In genomic region chr7:19668947-19669721, GRCm38 (mm10) we compare ENCODE assay signal across 8 mouse cellular contexts. TPM values are rescaled to one million over a fixed set of nuclear protein-coding genes. Genes with fewer than 3 reads are reported as not detected.
DNase-seq lines count a peak whose midpoint lies in the region; ATAC-seq lines count a peak whose summit lies in the region.

No protein-coding gene starts in this region.

- no peak overlapping the region for H3K4me2 ChIP-seq in hindbrain, embryonic 11.5 days (replicated peaks; ENCODE audit: low read depth, low read length)

- no peaks in the 10 kb centered on the region for H3K36me3 ChIP-seq in hindbrain, embryonic 11.5 days (ENCODE audit: control insufficient read depth, insufficient read depth, low read length)

- H3K9ac ChIP-seq in hindbrain, embryonic 11.5 days (ENCODE audit: low read depth, low read length) = no peak overlapping the region

- no peak overlapping the region for H3K27ac ChIP-seq in hindbrain, embryonic 11.5 days (ENCODE audit: low read depth, low read length)

- no peak overlapping the region for H3K4me3 ChIP-seq in hindbrain, embryonic 11.5 days (ENCODE audit: low read depth, low read length)

- peaks cover 3% of the 10 kb centered on the region; the same call in 1 of the 2 replicates for H3K4me1 ChIP-seq in hindbrain, embryonic 11.5 days (replicated peaks; ENCODE audit: control insufficient read depth, insufficient read depth, low read length)

- ATAC-seq in frontal cortex, adult (ENCODE audit: low TSS enrichment) = peak; percentile 87
- peak; percentile 58 for ATAC-seq in hindbrain, embryonic 11.5 days (ENCODE audit: low FRiP score)

- no peaks in the 10 kb centered on the region for H3K9me3 ChIP-seq in hindbrain, embryonic 11.5 days (ENCODE audit: control insufficient read depth, low read length)

- H3K27me3 ChIP-seq in hindbrain, embryonic 11.5 days (ENCODE audit: control insufficient read depth, insufficient read depth, low read length) = no peaks in the 10 kb centered on the region

- peak; percentile 92 for DNase-seq in MEL-GATA-1-ER (ENCODE audit: extremely low read depth, low read depth)
- DNase-seq in cerebellum, adult 8-10 months = peak; percentile 92
- peak; percentile 92 for DNase-seq in hindbrain, embryonic 11.5 days (ENCODE audit: low spot score)
- peak; percentile 94 to 95 for DNase-seq in layer of hippocampus, postnatal 10 days (ENCODE audit: low spot score in 2 of 2)
- peak; percentile 97 for DNase-seq in lung, postnatal 10 days
- peak; percentile 82 for DNase-seq in ovary, postnatal 36 days (ENCODE audit: low spot score)
- peak; percentile 90 for DNase-seq in thymus, postnatal 25 days

- WGBS in hindbrain, embryonic 11.5 days = 10% methylated on average over 10 of the region's 10 CpGs

RNA-seq across cellular contexts. Expression of gene Clptm1, which starts 4.3 kb away (rescaled TPM):
- polyA plus RNA-seq in hindbrain, embryonic 11.5 days (2014; fragmentation: Nextera tagmentation; extraction: Ambion mirVana) = 86.2 and 94.4 TPM in 2 replicates
- 100 to 1,000 TPM; 140 to 143 TPM for total RNA-seq in layer of hippocampus, postnatal 10 days (2021)

RNA-seq across cellular contexts. Expression of gene Apoc2, which starts 8.6 kb away (rescaled TPM):
- polyA plus RNA-seq in hindbrain, embryonic 11.5 days (2014; fragmentation: Nextera tagmentation; extraction: Ambion mirVana) = 0.33 TPM in 1 of 2 replicates, not detected in the other
- not detected for total RNA-seq in layer of hippocampus, postnatal 10 days (2021)

RNA-seq across cellular contexts. Expression of gene Gm44805, which starts 12.1 kb away (rescaled TPM):
- not detected in 2 replicates for polyA plus RNA-seq in hindbrain, embryonic 11.5 days (2014; fragmentation: Nextera tagmentation; extraction: Ambion mirVana)
- not detected for total RNA-seq in layer of hippocampus, postnatal 10 days (2021)

RNA-seq across cellular contexts. Expression of gene Apoc4, which starts 12.1 kb away (rescaled TPM):
- polyA plus RNA-seq in hindbrain, embryonic 11.5 days (2014; fragmentation: Nextera tagmentation; extraction: Ambion mirVana) = not detected in 2 replicates
- not detected for total RNA-seq in layer of hippocampus, postnatal 10 days (2021)

RNA-seq across cellular contexts. Expression of gene Apoc1, which starts 23.3 kb away (rescaled TPM):
- polyA plus RNA-seq in hindbrain, embryonic 11.5 days (2014; fragmentation: Nextera tagmentation; extraction: Ambion mirVana) = 3.0 and 3.4 TPM in 2 replicates
- 1 to 10 TPM; 4.3 to 6.5 TPM for total RNA-seq in layer of hippocampus, postnatal 10 days (2021)
